In genomic region chr15:93824729-93825694, GRCm38 (mm10) we compare ENCODE assay signal across 9 mouse cellular contexts.
DNase-seq lines count a peak whose midpoint lies in the region; ATAC-seq and TF ChIP-seq lines count a peak whose summit lies in the region.
"Had no signal": no experiment of that assay in that cellular context is flagged by ENCODE, and none has a peak within 500 bp of the region (broad histone marks: within the 10 kb centered on the region; RNA-seq: fewer than 3 reads in every experiment).

No protein-coding gene starts in this region.

- no peak overlapping the region for H3K4me2 ChIP-seq in midbrain, embryonic 11.5 days
- H3K4me2 ChIP-seq in midbrain, embryonic 13.5 days (replicated peaks) = no peak overlapping the region
- H3K4me2 ChIP-seq in intestine, postnatal 0 days (replicated peaks; ENCODE audit: low read depth) = peak overlapping the region; percentile 37

- no peak overlapping the region for H3K9ac ChIP-seq in midbrain, embryonic 11.5 days (ENCODE audit: low read length)
- no peak overlapping the region for H3K9ac ChIP-seq in midbrain, embryonic 13.5 days (replicated peaks)
- no peak overlapping the region for H3K9ac ChIP-seq in intestine, postnatal 0 days (ENCODE audit: low read depth, low read length)

- H3K36me3 ChIP-seq in midbrain, embryonic 11.5 days (ENCODE audit: control insufficient read depth, insufficient read depth, low read length) = no peaks in the 10 kb centered on the region
- H3K36me3 ChIP-seq in midbrain, embryonic 13.5 days = no peaks in the 10 kb centered on the region
- H3K36me3 ChIP-seq in intestine, postnatal 0 days (ENCODE audit: control insufficient read depth, insufficient read depth) = no peaks in the 10 kb centered on the region
- H3K36me3 ChIP-seq: G1E had no signal

- no peak overlapping the region for H3K27ac ChIP-seq in midbrain, embryonic 11.5 days (ENCODE audit: low read depth, low read length)
- no peak overlapping the region for H3K27ac ChIP-seq in midbrain, embryonic 13.5 days
- H3K27ac ChIP-seq in intestine, postnatal 0 days (ENCODE audit: low read depth, low read length) = no peak overlapping the region

- no peak for ATAC-seq in midbrain, embryonic 11.5 days (ENCODE audit: low FRiP score)
- no peak for ATAC-seq in midbrain, embryonic 13.5 days
- no peak for ATAC-seq in intestine, postnatal 0 days

- no peaks in the 10 kb centered on the region for H3K4me1 ChIP-seq in midbrain, embryonic 11.5 days (ENCODE audit: control insufficient read depth, insufficient read depth, low read length)
- H3K4me1 ChIP-seq in midbrain, embryonic 13.5 days (replicated peaks) = no peaks in the 10 kb centered on the region
- no peaks in the 10 kb centered on the region for H3K4me1 ChIP-seq in intestine, postnatal 0 days (replicated peaks; ENCODE audit: control insufficient read depth, insufficient read depth, low read length)

- H3K9me3 ChIP-seq in midbrain, embryonic 11.5 days (ENCODE audit: control insufficient read depth, low read length) = no peaks in the 10 kb centered on the region
- H3K9me3 ChIP-seq in midbrain, embryonic 13.5 days = no peaks in the 10 kb centered on the region
- H3K9me3 ChIP-seq in intestine, postnatal 0 days (ENCODE audit: control insufficient read depth) = no peaks in the 10 kb centered on the region

- intact Hi-C loops in left cerebral cortex, postnatal 25 days (cut with DNase I) = loop anchor here (2.0 to 10.0 kb wide), 4 partner anchors 134 to 310 kb away; partner anchors contain the start of gene Prickle1

- no peak overlapping the region for H3K4me3 ChIP-seq in midbrain, embryonic 11.5 days (ENCODE audit: low read depth, low read length)
- no peak overlapping the region for H3K4me3 ChIP-seq in midbrain, embryonic 13.5 days (replicated peaks)
- H3K4me3 ChIP-seq in intestine, postnatal 0 days (ENCODE audit: low read depth, low read length) = no peak overlapping the region

- peak; percentile 83 for DNase-seq in midbrain, embryonic 11.5 days (ENCODE audit: low spot score, missing footprints)
- peak; percentile 33 to 42 for DNase-seq in frontal cortex, postnatal 14 days (ENCODE audit: low spot score in 2 of 2)
- peak; percentile 72 to 86 for DNase-seq in left cerebral cortex, postnatal 25 days (ENCODE audit: low spot score in 2 of 2)
- peak; percentile 69 to 81 for DNase-seq in right cerebral cortex, adult 2 months (ENCODE audit: low spot score in 2 of 2)
- no peak for DNase-seq in spleen, postnatal 4 days (ENCODE audit: low spot score in 2 of 2)
- DNase-seq in spleen, adult 18-20 months = no peak

- 81% methylated on average over 28 of the region's 28 CpGs for WGBS in midbrain, embryonic 11.5 days
- 74% methylated on average over 28 of the region's 28 CpGs for WGBS in midbrain, embryonic 13.5 days
- 57% methylated on average over 28 of the region's 28 CpGs for WGBS in intestine, postnatal 0 days

- TF ChIP-seq CTCF in intestine, postnatal 0 days (IDR thresholded peaks at IDR 0.05; ENCODE audit: low read depth) = no peak

- no peaks in the 10 kb centered on the region for H3K27me3 ChIP-seq in midbrain, embryonic 11.5 days (ENCODE audit: control insufficient read depth, insufficient read depth, low read length)
- no peaks in the 10 kb centered on the region for H3K27me3 ChIP-seq in midbrain, embryonic 13.5 days
- H3K27me3 ChIP-seq in intestine, postnatal 0 days (replicated peaks; ENCODE audit: control insufficient read depth, insufficient read depth, low read length) = no peaks in the 10 kb centered on the region

Comparison
In these comparisons a context has a peak if more than half of its experiments do, and no peak if none do; other contexts are left out.
1. DNase-seq: peak in midbrain, embryonic 11.5 days (single experiment), frontal cortex, postnatal 14 days (2 of 2), left cerebral cortex, postnatal 25 days (2 of 2) and right cerebral cortex, adult 2 months (2 of 2); none in spleen, postnatal 4 days (0 of 2) and spleen, adult 18-20 months (0 of 2).